Mouse (Mus musculus): ENCODE data around the gene Gm17349. TPM values are rescaled to one million over a fixed set of nuclear protein-coding genes. Genes with fewer than 3 reads are reported as not detected.
A peak's percentile ranks its signal among the peaks of the same experiment; 100 is the strongest.

The Gm17349 gene
- total RNA-seq, 1 experiment, result 2.5 TPM

DNA sequence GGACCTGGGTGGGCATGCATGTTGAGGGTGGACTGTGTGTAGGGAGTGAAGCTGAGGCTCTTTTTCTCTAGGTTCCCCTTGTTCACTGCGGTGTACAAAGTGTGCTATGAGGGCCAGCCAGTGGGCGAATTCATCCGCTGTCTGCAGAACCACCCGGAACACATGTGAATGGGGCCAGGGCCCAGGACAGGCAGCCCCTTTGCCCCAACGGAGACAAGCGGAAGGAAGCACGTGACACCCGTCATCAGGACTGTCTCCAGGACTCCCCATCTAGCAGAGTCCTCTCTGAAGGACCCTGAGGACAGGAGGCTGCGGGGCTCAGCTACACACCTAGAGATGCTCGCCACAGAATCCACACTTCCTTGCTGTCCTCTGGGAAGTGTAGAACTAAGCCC lies 17.8 kb upstream of the Gm17349 start:
- in situ Hi-C loops (cut with MboI; ENCODE audit: low sequenced_read_pairs in 2 of 2, unreplicated experiment in 2 of 2), result no loop called here
- Histone ChIP-seq H3K36me3 (ENCODE audit: control insufficient read depth, insufficient read depth, low read length, poor library complexity, severe bottlenecking) (peaks cover 4% of the 10 kb centered on the region; the same call in 1 of the 2 replicates), H3K9ac (ENCODE audit: insufficient read depth, low read depth, low read length, poor library complexity, severe bottlenecking) (peak overlapping the region; percentile 3; the same call in 1 of the 2 replicates)

GRCm38 (mm10) chr15:99721921-99722743 lies 16.8 kb upstream of the Gm17349 start:
- no peak for DNase-seq (ENCODE audit: low read depth, low spot score)
- no peak overlapping the region for H3K9ac ChIP-seq (ENCODE audit: insufficient read depth, low read depth, low read length, poor library complexity, severe bottlenecking)
- H3K27ac ChIP-seq (ENCODE audit: insufficient read depth, low read depth, low read length, poor library complexity, severe bottlenecking), result no peak overlapping the region
- H3K9me3 ChIP-seq (ENCODE audit: control insufficient read depth, insufficient read depth, low read depth, low read length), result no peaks in the 10 kb centered on the region
- no peak overlapping the region for H3K4me3 ChIP-seq (ENCODE audit: insufficient read depth in 1 of 2, low read depth in 1 of 2, low read length in 2 of 2, poor library complexity in 1 of 2, severe bottlenecking in 1 of 2)
- peaks cover 5 to 35% of the 10 kb centered on the region in 2 experiments; a peak in 3 of 4 replicates for H3K4me1 ChIP-seq (ENCODE audit: control insufficient read depth in 2 of 2, insufficient read depth in 2 of 2, low read length in 2 of 2, poor library complexity in 1 of 2)
- in situ Hi-C loops (cut with MboI; ENCODE audit: low sequenced_read_pairs in 2 of 2, unreplicated experiment in 2 of 2), result no loop called here
- no peaks in the 10 kb centered on the region for H3K36me3 ChIP-seq (ENCODE audit: control insufficient read depth, insufficient read depth, low read length, poor library complexity, severe bottlenecking)
- TF ChIP-seq ZC3H11A (IDR thresholded peaks at IDR 0.05; ENCODE audit: borderline replicate concordance, low read depth, low read length) (no peak), MAFK (IDR thresholded peaks at IDR 0.05; ENCODE audit: insufficient read depth, low read depth, low read length) (no peak), HCFC1 (IDR thresholded peaks at IDR 0.05; ENCODE audit: borderline replicate concordance, insufficient read depth, low read length) (no peak), ZNF384 (IDR thresholded peaks at IDR 0.05; ENCODE audit: low read depth, low read length) (no peak)

More for the DNA sequence above, 17.8 kb upstream of the Gm17349 start:
- DNase-seq (ENCODE audit: low read depth, low spot score), result no peak
- TF ChIP-seq CHD2 (IDR thresholded peaks at IDR 0.05; ENCODE audit: low read depth, low read length), result no peak
- no peak for TF ChIP-seq HCFC1 (IDR thresholded peaks at IDR 0.05; ENCODE audit: borderline replicate concordance, insufficient read depth, low read length)
- no peak for TF ChIP-seq MAFK (IDR thresholded peaks at IDR 0.05; ENCODE audit: insufficient read depth, low read depth, low read length)
- no peak for TF ChIP-seq ZNF384 (IDR thresholded peaks at IDR 0.05; ENCODE audit: low read depth, low read length)
- TF ChIP-seq ZC3H11A (IDR thresholded peaks at IDR 0.05; ENCODE audit: borderline replicate concordance, low read depth, low read length), result no peak
- 0 out of 2 replicates have a peak overlapping the region, but pooled peaks have one; percentile 53 for H3K27ac ChIP-seq (ENCODE audit: insufficient read depth, low read depth, low read length, poor library complexity, severe bottlenecking)
- H3K4me1 ChIP-seq (ENCODE audit: control insufficient read depth in 2 of 2, insufficient read depth in 2 of 2, low read length in 2 of 2, poor library complexity in 1 of 2), result peaks cover 5 to 31% of the 10 kb centered on the region in 2 experiments; a peak in 3 of 4 replicates
- H3K9me3 ChIP-seq (ENCODE audit: control insufficient read depth, insufficient read depth, low read depth, low read length), result no peaks in the 10 kb centered on the region
- peak overlapping the region in 1 of 2 experiments; percentile 19; a peak in 1 of 4 replicates for H3K4me3 ChIP-seq (ENCODE audit: insufficient read depth in 1 of 2, low read depth in 1 of 2, low read length in 2 of 2, poor library complexity in 1 of 2, severe bottlenecking in 1 of 2)

- Histone ChIP-seq H3K9me3 (ENCODE audit: control insufficient read depth, insufficient read depth, low read depth, low read length) (no peaks in the 10 kb centered on the region), H3K4me1 (ENCODE audit: control insufficient read depth in 2 of 2, insufficient read depth in 2 of 2, low read length in 2 of 2, poor library complexity in 1 of 2) (peaks cover 5 to 32% of the 10 kb centered on the region in 2 experiments; a peak in 3 of 4 replicates), H3K36me3 (ENCODE audit: control insufficient read depth, insufficient read depth, low read length, poor library complexity, severe bottlenecking) (no peaks in the 10 kb centered on the region), H3K9ac (ENCODE audit: insufficient read depth, low read depth, low read length, poor library complexity, severe bottlenecking) (no peak overlapping the region), H3K4me3 (ENCODE audit: insufficient read depth in 1 of 2, low read depth in 1 of 2, low read length in 2 of 2, poor library complexity in 1 of 2, severe bottlenecking in 1 of 2) (no peak overlapping the region), H3K27ac (ENCODE audit: insufficient read depth, low read depth, low read length, poor library complexity, severe bottlenecking) (no peak overlapping the region)
- no peak for DNase-seq (ENCODE audit: low read depth, low spot score)
- TF ChIP-seq MAFK (IDR thresholded peaks at IDR 0.05; ENCODE audit: insufficient read depth, low read depth, low read length), result no peak
- no peak for TF ChIP-seq ZC3H11A (IDR thresholded peaks at IDR 0.05; ENCODE audit: borderline replicate concordance, low read depth, low read length)
- TF ChIP-seq CHD2 (IDR thresholded peaks at IDR 0.05; ENCODE audit: low read depth, low read length), result no peak
- no peak for TF ChIP-seq HCFC1 (IDR thresholded peaks at IDR 0.05; ENCODE audit: borderline replicate concordance, insufficient read depth, low read length)
- TF ChIP-seq ZNF384 (IDR thresholded peaks at IDR 0.05; ENCODE audit: low read depth, low read length), result no peak
- in situ Hi-C loops (cut with MboI; ENCODE audit: low sequenced_read_pairs in 2 of 2, unreplicated experiment in 2 of 2), result loop anchor here in 1 of 2 experiments (10.0 kb wide), 1 partner anchor 185 kb away; no protein-coding TSS in a partner anchor
These were observed 14.6 kb upstream of the Gm17349 start for GRCm38 (mm10) chr15:99719865-99720264.

GRCm38 (mm10) chr15:99718461-99719021 lies 13.3 kb upstream of the Gm17349 start:
- no peak for DNase-seq (ENCODE audit: low read depth, low spot score)
- no peak overlapping the region for H3K27ac ChIP-seq (ENCODE audit: insufficient read depth, low read depth, low read length, poor library complexity, severe bottlenecking)
- H3K9me3 ChIP-seq (ENCODE audit: control insufficient read depth, insufficient read depth, low read depth, low read length), result no peaks in the 10 kb centered on the region
- H3K9ac ChIP-seq (ENCODE audit: insufficient read depth, low read depth, low read length, poor library complexity, severe bottlenecking), result no peak overlapping the region
- TF ChIP-seq HCFC1 (IDR thresholded peaks at IDR 0.05; ENCODE audit: borderline replicate concordance, insufficient read depth, low read length) (no peak), ZNF384 (IDR thresholded peaks at IDR 0.05; ENCODE audit: low read depth, low read length) (no peak), ZC3H11A (IDR thresholded peaks at IDR 0.05; ENCODE audit: borderline replicate concordance, low read depth, low read length) (no peak), CHD2 (IDR thresholded peaks at IDR 0.05; ENCODE audit: low read depth, low read length) (no peak), MAFK (IDR thresholded peaks at IDR 0.05; ENCODE audit: insufficient read depth, low read depth, low read length) (no peak)
- H3K36me3 ChIP-seq (ENCODE audit: control insufficient read depth, insufficient read depth, low read length, poor library complexity, severe bottlenecking), result peaks cover 8% of the 10 kb centered on the region
- H3K4me1 ChIP-seq (ENCODE audit: control insufficient read depth in 2 of 2, insufficient read depth in 2 of 2, low read length in 2 of 2, poor library complexity in 1 of 2), result peaks cover 0 to 30% of the 10 kb centered on the region in 2 experiments; a peak in 2 of 4 replicates
- in situ Hi-C loops (cut with MboI; ENCODE audit: low sequenced_read_pairs in 2 of 2, unreplicated experiment in 2 of 2), result loop anchor here in 1 of 2 experiments (10.0 kb wide), 1 partner anchor 186 kb away; no protein-coding TSS in a partner anchor
- H3K4me3 ChIP-seq (ENCODE audit: insufficient read depth in 1 of 2, low read depth in 1 of 2, low read length in 2 of 2, poor library complexity in 1 of 2, severe bottlenecking in 1 of 2), result no peak overlapping the region
